Mouse (Mus musculus) adrenal gland, postnatal 14 days (tissue): ENCODE measurements around the gene Napepld. TPM values are rescaled to one million over a fixed set of nuclear protein-coding genes. Genes with fewer than 3 reads are reported as not detected.
"Not testable (repeated sequence)": the region's sequence is repeated elsewhere in the genome, so short reads cannot be mapped to it uniquely, and the experiment has no call there.

Source experiments
- DNase-seq: peaks from one replicate; pipeline ENCODE4 v3.0.0; 2021; ENCODE audit warnings: mixed read lengths
- long read RNA-seq, 2 experiments: library from polyadenylated mRNA; stranded (forward); transcript quantifications; one replicate each; pipeline ENCODE4 v2.0.0; 2021
- total RNA-seq: library from RNA; stranded (reverse); gene quantifications from 2 replicates; pipeline ENCODE4 v1.2.3, GENCODE M21; 2021

The Napepld gene
- total RNA-seq: 16.9 and 17.4 TPM in 2 replicates
- long read RNA-seq, experiment 1, transcript Napepld-201 (5 exons, 3,724 nt): major isoform, 13 of 37 reads
- long read RNA-seq, experiment 1, transcript Napepld-202 (5 exons, 3,954 nt): minor isoform, 11 of 37 reads
- long read RNA-seq, experiment 1, partial matches to known transcripts: 3 of 37 reads
- long read RNA-seq, experiment 1, other reads (novel, unspliced or antisense): 10 of 37 reads
- long read RNA-seq, experiment 2, transcript Napepld-201 (5 exons, 3,724 nt): major isoform, 5 of 11 reads
- long read RNA-seq, experiment 2, partial matches to known transcripts: 1 of 11 reads
- long read RNA-seq, experiment 2, other reads (novel, unspliced or antisense): 4 of 11 reads

- DNase-seq: peak; percentile 99
These were observed at the start of gene Napepld for GRCm38 (mm10) chr5:21701351-21702008. Napepld (minus strand) TSS chr5:21701396.

GRCm38 (mm10) chr5:21745966-21746365 lies 44.8 kb upstream of the Napepld start:
- DNase-seq: no peak

- DNase-seq: no peak
These were observed 43.5 kb upstream of the Napepld start for GRCm38 (mm10) chr5:21744651-21745050.

- DNase-seq: no peak
These were observed 42.4 kb upstream of the Napepld start for GRCm38 (mm10) chr5:21743606-21744005.

GRCm38 (mm10) chr5:21739881-21740280 lies 38.7 kb upstream of the Napepld start:
- no peak for DNase-seq

- DNase-seq: no peak
These were observed 37.9 kb upstream of the Napepld start for GRCm38 (mm10) chr5:21739120-21739519.

- DNase-seq: no peak
These were observed 36.4 kb upstream of the Napepld start for GRCm38 (mm10) chr5:21737620-21738019.

GRCm38 (mm10) chr5:21736956-21737585 lies 35.9 kb upstream of the Napepld start, which contains the start of gene Pmpcb:
Pmpcb (plus strand) TSS chr5:21737141.
- DNase-seq: peak; percentile 92

- DNase-seq: no peak
These were observed 34.9 kb upstream of the Napepld start for GRCm38 (mm10) chr5:21736046-21736445.

- DNase-seq: peak; percentile 92
These were observed 34.4 kb upstream of the Napepld start for GRCm38 (mm10) chr5:21735584-21735983.

GRCm38 (mm10) chr5:21735100-21735499 lies 33.9 kb upstream of the Napepld start:
- DNase-seq: peak; percentile 11

- DNase-seq: peak; percentile 87
These were observed 31.7 kb upstream of the Napepld start for GRCm38 (mm10) chr5:21732930-21733329.

GRCm38 (mm10) chr5:21732177-21732911 lies 31.1 kb upstream of the Napepld start:
- no peak for DNase-seq

GRCm38 (mm10) chr5:21729107-21729506 lies 27.9 kb upstream of the Napepld start:
- no peak for DNase-seq

GRCm38 (mm10) chr5:21724872-21725271 lies 23.7 kb upstream of the Napepld start:
- no peak for DNase-seq

GRCm38 (mm10) chr5:21724427-21724826 lies 23.2 kb upstream of the Napepld start:
- DNase-seq: no peak

GRCm38 (mm10) chr5:21719209-21719608 lies 18.0 kb upstream of the Napepld start:
- peak; percentile 49 for DNase-seq

GRCm38 (mm10) chr5:21718546-21718945 lies 17.4 kb upstream of the Napepld start:
- no peak for DNase-seq

GRCm38 (mm10) chr5:21717165-21717715 lies 16.0 kb upstream of the Napepld start:
- DNase-seq: no peak

GRCm38 (mm10) chr5:21714447-21714846 lies 13.3 kb upstream of the Napepld start:
- DNase-seq: no peak

- DNase-seq: peak; percentile 34
These were observed 11.0 kb upstream of the Napepld start for GRCm38 (mm10) chr5:21712127-21712715.

- DNase-seq: not testable (repeated sequence)
These were observed 6.8 kb upstream of the Napepld start for GRCm38 (mm10) chr5:21708011-21708410.
